Mouse (Mus musculus) CD4-positive, CD25-positive, alpha-beta regulatory T cell, adult 4 months (primary cell): ENCODE data around the gene H2al2a. TPM values are rescaled to one million over a fixed set of nuclear protein-coding genes. Genes with fewer than 3 reads are reported as not detected.

Experiments
- ATAC-seq: one replicate; pipeline ENCODE4 v1.8.0; 2017
- polyA plus RNA-seq, 2 experiments: library from polyadenylated mRNA; unstranded; fragments of 100-300 nt; shearing (Covaris generic); gene quantifications; one replicate each; pipeline ENCODE4 v1.2.1; 2017

Gene H2al2a
- polyA plus RNA-seq = not detected

- ATAC-seq = no peak
These were observed at the start of gene H2al2a for GRCm38 (mm10) chr2:17996858-17997257. Gene H2al2a, minus strand, starts transcription at chr2:17996958.

- ATAC-seq = no peak
These were observed 49.4 kb upstream of the H2al2a start for GRCm38 (mm10) chr2:18046186-18046585.

- ATAC-seq = no peak
These were observed 49.0 kb upstream of the H2al2a start for GRCm38 (mm10) chr2:18045781-18046181.

- no peak for ATAC-seq
These were observed 48.5 kb upstream of the H2al2a start for GRCm38 (mm10) chr2:18045143-18045780.

- no peak for ATAC-seq
These were observed 44.6 kb upstream of the H2al2a start for GRCm38 (mm10) chr2:18041199-18041885.

GRCm38 (mm10) chr2:18040347-18041160, 43.8 kb upstream of the H2al2a start:
- no peak for ATAC-seq

- ATAC-seq = no peak
These were observed 43.0 kb upstream of the H2al2a start for GRCm38 (mm10) chr2:18039566-18040290.

DNA sequence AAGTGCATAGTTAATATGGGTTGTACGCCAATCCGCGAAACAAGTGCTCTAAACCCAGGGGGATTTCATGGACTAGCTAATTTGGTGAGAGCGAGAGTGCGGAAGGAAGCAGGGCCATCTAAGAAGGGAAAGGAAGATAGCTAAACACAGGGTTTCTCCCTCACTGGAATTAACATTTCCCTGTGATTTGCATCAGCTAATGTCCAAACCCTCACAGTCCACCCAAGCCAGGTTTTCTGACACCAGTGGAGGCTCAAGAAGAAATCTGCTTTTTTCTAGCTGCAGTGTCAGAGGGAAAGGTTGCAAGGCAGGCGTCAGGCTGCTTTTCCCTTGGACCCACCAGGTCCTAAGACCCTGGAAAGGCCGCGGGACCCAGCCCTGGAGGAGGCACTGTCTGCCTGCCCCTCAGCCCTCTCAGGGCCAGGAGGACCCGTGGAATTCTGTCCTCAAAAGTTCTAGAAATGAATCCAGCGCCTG, 42.2 kb upstream of the H2al2a start:
- ATAC-seq = no peak

- no peak for ATAC-seq
These were observed 41.5 kb upstream of the H2al2a start for GRCm38 (mm10) chr2:18038141-18038752.

DNA sequence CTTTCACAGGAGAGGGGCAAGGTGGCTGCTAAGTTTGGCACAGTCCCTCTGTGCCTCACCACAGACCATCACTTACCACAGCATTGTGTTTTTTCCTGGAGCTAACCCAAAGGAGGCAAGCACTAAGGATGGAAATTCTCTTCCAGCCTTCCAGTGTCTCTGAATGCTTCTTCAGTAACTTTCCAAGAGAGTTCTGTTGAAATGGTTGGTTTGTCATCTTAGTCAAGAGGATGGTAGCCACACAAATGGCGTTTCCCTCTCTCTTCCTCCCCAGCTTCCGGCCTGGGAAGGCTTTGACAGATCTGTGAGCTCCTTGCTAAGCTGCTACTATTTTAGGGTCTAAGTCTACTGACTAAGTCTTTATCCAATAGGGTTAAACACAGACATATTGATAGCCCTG, 40.7 kb upstream of the H2al2a start, which contains the start of gene A930004D18Rik:
A930004D18Rik (minus strand) TSS at position 247 of the 400 bp plus-strand sequence.
- no peak for ATAC-seq

GRCm38 (mm10) chr2:18034371-18035250, 37.9 kb upstream of the H2al2a start:
- ATAC-seq = no peak

DNA sequence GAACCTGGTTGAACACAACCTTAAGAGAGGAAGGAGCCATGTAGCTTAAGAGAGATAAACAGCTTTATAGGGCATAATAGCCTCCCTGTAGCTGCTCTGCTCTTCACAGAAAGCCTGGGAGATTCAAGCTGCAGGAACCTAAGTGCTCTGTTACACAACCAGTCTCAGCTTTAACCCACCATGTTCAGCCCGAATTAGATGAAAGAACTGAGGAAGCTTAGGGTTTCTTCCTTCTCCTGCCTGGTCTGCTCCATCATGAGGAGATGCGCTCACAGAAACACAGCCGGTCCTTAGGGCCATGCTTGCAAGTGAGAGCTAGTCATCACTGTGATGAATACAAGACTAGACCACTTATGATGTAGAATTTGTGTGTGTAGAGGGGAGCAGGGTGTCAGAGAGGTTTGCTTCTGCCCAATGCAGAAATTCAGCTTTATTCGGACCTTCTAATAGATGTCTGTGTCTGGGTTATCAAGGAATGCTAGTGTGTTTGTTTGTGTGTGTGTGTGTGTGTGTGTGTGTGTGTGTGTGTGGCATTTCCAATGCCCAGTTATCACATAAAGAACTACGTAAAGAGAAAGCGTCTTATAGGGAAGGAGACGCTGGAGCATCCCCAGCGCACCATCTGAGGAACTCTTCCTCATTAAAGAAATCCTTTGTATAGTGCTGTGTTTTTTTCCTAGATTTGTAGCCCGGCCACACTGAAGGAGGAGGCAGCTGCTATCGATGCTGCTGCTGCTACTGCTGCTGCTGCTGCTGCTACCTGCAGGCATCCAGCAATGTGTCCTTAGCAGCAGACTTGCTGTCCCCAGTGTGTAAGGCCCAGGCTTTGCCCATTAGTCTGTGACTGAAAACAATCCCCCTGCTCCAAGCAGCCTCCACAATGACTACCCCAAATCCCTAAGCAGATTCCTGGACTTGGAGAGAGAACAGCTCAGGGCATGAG, 36.7 kb upstream of the H2al2a start:
- no peak for ATAC-seq

DNA sequence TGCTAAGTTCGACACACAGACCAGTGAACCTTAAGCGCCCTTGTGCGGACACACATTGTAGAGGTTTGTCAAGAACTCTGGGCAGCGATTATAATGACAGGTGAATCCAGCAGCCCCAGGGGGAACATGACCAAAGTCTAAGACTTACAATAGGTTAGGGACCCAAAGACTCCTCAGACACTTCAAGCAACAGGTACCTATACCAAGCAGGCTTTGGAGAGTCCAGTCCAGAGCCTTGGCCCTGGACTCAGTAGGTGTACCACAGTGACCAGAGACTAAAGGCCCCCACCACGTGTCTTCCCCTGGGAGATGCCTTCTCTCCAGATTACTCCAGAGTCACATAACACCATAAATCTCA, 35.8 kb upstream of the H2al2a start:
- ATAC-seq = no peak

DNA sequence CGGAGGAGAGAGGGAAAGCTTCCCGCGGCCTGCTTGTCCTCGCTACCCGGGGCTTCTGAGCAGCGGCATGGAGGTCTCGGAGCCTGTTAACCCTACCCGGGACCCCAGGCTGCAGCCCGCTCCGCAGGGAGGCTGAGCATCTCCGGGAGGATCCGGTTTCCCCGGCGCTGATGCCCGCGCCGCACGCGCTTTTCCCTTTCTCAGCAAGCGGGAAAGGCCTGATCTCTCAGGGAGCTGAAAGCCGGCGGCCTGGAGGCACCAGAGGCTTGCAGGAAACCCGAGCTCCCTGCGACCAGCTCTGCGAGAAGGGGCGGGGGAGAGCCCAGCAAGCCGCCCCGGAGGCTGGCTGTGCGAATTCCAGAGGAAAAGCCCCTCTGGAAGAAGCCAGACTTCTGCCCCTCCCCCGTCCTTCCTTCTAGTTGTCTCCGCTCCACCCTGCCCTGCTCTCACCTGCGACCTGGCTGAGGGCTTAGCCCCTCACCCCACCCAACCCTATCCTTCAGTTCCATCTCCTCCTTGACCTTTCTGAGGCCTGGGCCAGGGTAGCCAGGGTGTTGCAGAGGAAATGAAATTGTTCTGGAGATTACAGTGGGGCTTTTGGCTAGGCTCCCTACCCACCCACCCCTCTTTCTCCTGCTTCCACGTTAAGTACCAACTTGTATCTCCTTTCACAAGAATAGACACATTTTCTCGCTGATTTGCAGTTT, 35.2 kb upstream of the H2al2a start:
- no peak for ATAC-seq

DNA sequence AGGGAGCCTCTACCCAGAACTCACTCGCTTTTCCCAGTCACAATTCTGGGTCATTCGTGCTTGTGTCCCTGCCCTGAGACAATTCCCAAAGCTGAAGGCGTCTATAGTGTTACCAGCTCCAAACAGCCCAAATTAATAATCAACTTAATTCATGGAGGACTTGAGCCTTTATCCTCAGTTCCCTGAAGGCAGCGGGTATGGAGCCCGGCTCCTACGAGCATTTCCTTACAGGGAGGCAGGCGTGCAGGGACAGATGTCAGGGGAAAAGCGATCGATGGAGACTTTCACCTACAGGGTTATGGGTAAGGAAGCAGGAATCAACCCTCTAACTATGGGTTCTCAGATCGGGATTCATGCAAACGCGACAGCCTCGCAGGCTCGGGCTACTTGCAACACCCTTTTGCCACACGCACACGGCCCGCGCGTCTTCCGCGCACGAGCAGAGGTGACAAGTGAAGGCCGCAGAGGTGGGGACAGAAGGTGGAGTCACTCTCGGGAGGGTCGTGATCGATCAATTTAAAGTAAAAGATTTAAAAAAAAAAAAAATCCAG, 34.6 kb upstream of the H2al2a start:
- ATAC-seq = no peak

- ATAC-seq = no peak
These were observed 33.8 kb upstream of the H2al2a start for GRCm38 (mm10) chr2:18030581-18030980.

DNA sequence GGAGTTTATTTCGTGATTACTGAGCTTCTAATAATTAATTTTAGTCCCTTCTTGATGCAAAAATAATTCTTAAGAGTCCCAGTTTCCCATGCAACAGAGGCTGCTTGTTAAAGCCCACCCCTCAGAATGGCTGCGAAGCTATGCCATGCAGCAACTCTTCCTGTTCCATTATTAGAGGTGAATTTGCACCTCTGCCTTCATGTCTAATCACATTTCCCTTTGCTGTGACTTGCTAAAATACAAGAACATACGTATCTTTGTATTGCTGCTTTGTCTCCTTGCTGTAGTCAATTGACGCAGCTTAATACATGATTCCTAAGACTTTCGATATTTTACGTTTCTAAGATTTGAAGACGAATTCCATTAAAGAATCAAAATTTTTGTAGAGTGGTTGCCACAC, 32.9 kb upstream of the H2al2a start:
- ATAC-seq = no peak

DNA sequence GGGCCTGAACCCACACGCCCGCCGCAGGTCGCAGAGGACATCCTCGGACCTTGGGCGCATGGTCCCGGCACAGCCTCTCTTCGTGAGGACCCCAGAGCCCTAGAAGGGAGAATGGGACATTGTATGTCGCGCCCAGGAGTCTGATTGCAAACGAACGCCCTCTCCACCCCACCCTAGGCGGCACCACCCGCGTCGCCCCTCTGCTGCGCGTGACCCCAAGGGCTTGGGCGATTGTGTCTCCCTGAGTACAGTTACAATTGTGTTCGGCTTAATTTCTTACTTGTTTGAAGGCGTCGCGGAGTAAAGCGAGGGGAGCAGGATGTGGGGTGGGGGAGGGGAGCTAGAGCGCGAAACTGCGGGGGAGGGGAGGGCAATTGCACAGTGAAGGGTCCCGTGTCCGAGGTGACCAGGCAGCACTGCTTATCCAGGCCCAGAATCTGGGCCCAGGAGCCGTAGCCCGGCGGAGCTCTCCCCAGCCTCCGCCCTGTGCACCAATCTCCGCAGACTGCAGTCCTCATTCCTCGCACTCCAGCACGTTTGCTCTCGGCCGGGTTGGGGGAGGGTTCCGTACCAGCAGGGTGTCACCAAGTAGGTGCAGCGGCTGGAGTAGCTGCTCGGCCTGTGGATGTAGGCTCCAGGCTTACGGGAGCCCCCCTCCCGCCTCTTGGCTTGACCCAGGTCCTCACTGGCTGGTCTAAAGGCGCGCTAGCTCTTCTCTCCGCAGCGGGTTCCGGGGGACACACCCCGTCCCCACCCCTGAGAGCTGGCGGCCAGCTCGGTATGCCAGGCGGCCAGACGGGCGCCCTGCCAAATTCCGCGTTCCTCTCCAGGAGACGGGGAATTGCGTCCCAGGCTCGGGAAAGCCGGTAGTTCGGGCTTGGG, 31.6 kb upstream of the H2al2a start:
- peak; percentile 32 for ATAC-seq
